Mouse (Mus musculus): ENCODE results near the gene Fam102b. TPM values are rescaled to one million over a fixed set of nuclear protein-coding genes. Genes with fewer than 3 reads are reported as not detected.

The Fam102b gene
- polyA plus RNA-seq (2012) = not detected in 2 replicates

GRCm38 (mm10) chr3:109027515-109027987 is at the start of gene Fam102b:
Gene Fam102b (minus strand): TSS chr3:109027607.
- TF ChIP-seq GATA1 (IDR thresholded peaks at IDR 0.05; ENCODE audit: low read length) = no peak

GRCm38 (mm10) chr3:109062989-109063388 is 35.6 kb upstream of the Fam102b start:
- TF ChIP-seq GATA1 (IDR thresholded peaks at IDR 0.05; ENCODE audit: low read length) = no peak

- TF ChIP-seq GATA1 (IDR thresholded peaks at IDR 0.05; ENCODE audit: low read length) = no peak
Observed at GRCm38 (mm10) chr3:109062391-109062790, 35.0 kb upstream of the Fam102b start.

- no peak for TF ChIP-seq GATA1 (IDR thresholded peaks at IDR 0.05; ENCODE audit: low read length)
Observed at GRCm38 (mm10) chr3:109059903-109060302, 32.5 kb upstream of the Fam102b start.

- no peak for TF ChIP-seq GATA1 (IDR thresholded peaks at IDR 0.05; ENCODE audit: low read length)
Observed at GRCm38 (mm10) chr3:109051946-109052331, 24.5 kb upstream of the Fam102b start.

- TF ChIP-seq GATA1 (IDR thresholded peaks at IDR 0.05; ENCODE audit: low read length) = no peak
Observed at GRCm38 (mm10) chr3:109051056-109051945, 23.9 kb upstream of the Fam102b start.

GRCm38 (mm10) chr3:109047707-109048283 is 20.4 kb upstream of the Fam102b start:
- no peak for TF ChIP-seq GATA1 (IDR thresholded peaks at IDR 0.05; ENCODE audit: low read length)

- TF ChIP-seq GATA1 (IDR thresholded peaks at IDR 0.05; ENCODE audit: low read length) = no peak
Observed at GRCm38 (mm10) chr3:109046428-109046827, 19.0 kb upstream of the Fam102b start.

GRCm38 (mm10) chr3:109043395-109043794 is 16.0 kb upstream of the Fam102b start:
- TF ChIP-seq GATA1 (IDR thresholded peaks at IDR 0.05; ENCODE audit: low read length) = no peak

- no peak for TF ChIP-seq GATA1 (IDR thresholded peaks at IDR 0.05; ENCODE audit: low read length)
Observed at GRCm38 (mm10) chr3:109040908-109041307, 13.5 kb upstream of the Fam102b start.

- TF ChIP-seq GATA1 (IDR thresholded peaks at IDR 0.05; ENCODE audit: low read length) = no peak
Observed at GRCm38 (mm10) chr3:109034411-109034810, 7.0 kb upstream of the Fam102b start.

- no peak for TF ChIP-seq GATA1 (IDR thresholded peaks at IDR 0.05; ENCODE audit: low read length)
Observed at GRCm38 (mm10) chr3:109032306-109032705, 4.9 kb upstream of the Fam102b start.

GRCm38 (mm10) chr3:109031626-109032025 is 4.2 kb upstream of the Fam102b start:
- TF ChIP-seq GATA1 (IDR thresholded peaks at IDR 0.05; ENCODE audit: low read length) = no peak

GRCm38 (mm10) chr3:109030817-109031216 is 3.4 kb upstream of the Fam102b start:
- TF ChIP-seq GATA1 (IDR thresholded peaks at IDR 0.05; ENCODE audit: low read length) = no peak

- no peak for TF ChIP-seq GATA1 (IDR thresholded peaks at IDR 0.05; ENCODE audit: low read length)
Observed at GRCm38 (mm10) chr3:109029661-109030060, 2.3 kb upstream of the Fam102b start.

- no peak for TF ChIP-seq GATA1 (IDR thresholded peaks at IDR 0.05; ENCODE audit: low read length)
Observed at GRCm38 (mm10) chr3:109026991-109027470, 376 bp downstream of the Fam102b start.
